Mouse (Mus musculus): ENCODE data around the gene Lin37.

DNA sequence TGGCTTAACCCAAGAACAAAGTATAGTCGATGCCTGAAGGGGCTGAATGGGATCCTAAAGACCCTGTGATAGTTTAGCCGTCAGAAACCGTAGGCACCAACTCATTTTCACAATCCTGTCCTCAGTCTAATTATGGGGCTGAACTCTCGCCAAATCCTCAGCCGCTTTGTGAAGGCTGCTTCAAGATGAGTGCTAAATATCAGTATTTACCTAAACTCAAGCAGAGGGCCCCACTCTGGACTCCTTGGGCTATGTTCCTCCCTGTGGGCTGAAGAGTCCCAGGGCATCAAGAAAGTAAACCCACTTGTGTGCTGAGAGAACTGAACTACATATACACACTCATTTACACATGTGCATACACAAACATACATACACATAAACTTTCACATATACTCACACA is 37.2 kb upstream of the Lin37 start:
- TF ChIP-seq EP300 (IDR thresholded peaks at IDR 0.05) = peak; percentile 27; the same call in 1 of the 2 replicates
- no peak for TF ChIP-seq CTCF (IDR thresholded peaks at IDR 0.05)
